8 mouse cellular contexts compared by ENCODE assay signal in the genomic region with DNA sequence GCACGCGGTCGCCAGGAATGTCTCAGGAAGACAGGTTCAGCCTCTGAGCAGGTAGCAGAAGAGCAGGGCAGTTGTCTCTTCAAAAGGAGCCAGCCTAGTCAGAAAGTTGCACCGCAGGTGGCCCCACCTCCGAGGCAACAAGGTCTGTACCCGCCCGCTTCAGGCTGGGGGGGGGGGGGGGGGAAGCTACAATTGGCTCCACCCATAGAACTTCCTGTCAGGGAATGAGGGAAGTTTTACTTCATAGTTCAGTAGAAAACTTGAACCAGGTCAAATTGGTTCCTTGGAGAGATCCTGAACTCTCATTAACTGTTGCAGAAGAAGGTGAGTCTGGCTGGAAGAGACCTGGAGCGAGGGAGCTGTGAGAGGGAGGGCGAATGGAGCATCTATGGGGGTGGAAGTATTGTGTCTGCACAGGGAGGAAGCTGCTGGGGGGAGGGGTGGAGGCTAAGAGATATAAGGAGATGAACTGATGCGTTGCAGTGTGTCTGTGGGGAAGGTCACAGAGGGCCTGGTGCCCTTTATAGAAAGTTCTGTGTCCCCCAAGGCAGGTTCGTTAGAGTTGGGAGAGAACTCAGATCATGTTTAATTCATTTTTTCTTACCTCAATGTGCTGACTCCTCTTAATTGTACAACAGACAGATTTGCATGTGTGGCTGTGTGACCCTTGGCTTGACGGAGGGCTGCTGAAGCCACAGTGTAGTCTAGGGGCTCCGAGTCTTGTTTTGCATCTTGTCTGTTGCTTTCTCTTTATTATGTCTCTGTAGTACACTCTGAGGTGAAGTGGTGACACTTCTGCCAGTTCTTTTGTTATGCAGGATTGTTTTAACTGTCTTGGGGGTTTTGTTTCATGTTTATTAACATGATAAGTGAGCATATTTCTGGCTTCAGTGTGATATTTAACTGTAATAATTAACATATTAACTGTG. TPM values are rescaled to one million over a fixed set of nuclear protein-coding genes. Genes with fewer than 3 reads are reported as not detected.
DNase-seq lines count a peak whose midpoint lies in the region; ATAC-seq and TF ChIP-seq lines count a peak whose summit lies in the region.

A gene (plus strand): TSS at position 199 of the 929 bp plus-strand sequence.

- POLR2A ChIA-PET in Patski (lab: Charles Lee) = no interaction called here

- H3K4me2 ChIP-seq in lung, embryonic 15.5 days = peak within 1 kb of the TSS; percentile 45

- WGBS in lung, embryonic 15.5 days = 29% methylated on average over 11 of the region's 13 CpGs

- peak within 1 kb of the TSS; percentile 32 for H3K4me3 ChIP-seq in lung, embryonic 15.5 days

- CTCF ChIA-PET in Patski (lab: Charles Lee) = interaction anchor here (1.0 kb wide), 1 partner anchor 31 kb away, joined by 3 read pairs; no protein-coding TSS in a partner anchor

- no peaks in the 10 kb centered on the region for H3K36me3 ChIP-seq in lung, embryonic 15.5 days

- no peak within 1 kb of the TSS for H3K27ac ChIP-seq in lung, embryonic 15.5 days

- no peaks in the 10 kb centered on the region for H3K27me3 ChIP-seq in Patski
- no peaks in the 10 kb centered on the region for H3K27me3 ChIP-seq in lung, embryonic 15.5 days

- 0 out of 2 replicates have a peak within 1 kb of the TSS, but pooled peaks have one; percentile 19 for H3K9ac ChIP-seq in lung, embryonic 15.5 days

- DNase-seq in 3T3-L1 (ENCODE audit: low read depth, low spot score) (peak; percentile 53), Patski (ENCODE audit: low read depth, low spot score) (peak; percentile 10)
- DNase-seq in forelimb bud, embryonic 11.5 days (ENCODE audit: low read depth, low spot score) = peak; percentile 12
- peak; percentile 72 for DNase-seq in kidney, adult 18-20 months
- peak; percentile 27 for DNase-seq in retina, embryonic 14.5 days (ENCODE audit: low spot score)

- ATAC-seq in Patski = no peak
- ATAC-seq in lung, embryonic 15.5 days (ENCODE audit: borderline replicate concordance, extremely low read depth, low FRiP score, low TSS enrichment) = no peak
- ATAC-seq in frontal cortex, adult (ENCODE audit: low TSS enrichment) = no peak
- no peak for ATAC-seq in cerebellum, adult (ENCODE audit: insufficient number of reproducible peaks, low FRiP score, low TSS enrichment)

- TF ChIP-seq CTCF in Patski (IDR thresholded peaks at IDR 0.05) = no peak

- H3K9me3 ChIP-seq in lung, embryonic 15.5 days = no peaks in the 10 kb centered on the region

- in situ Hi-C loops in Patski (cut with MboI; ENCODE audit: low pct_unique_long_range_greater_than_20kb) = no loop called here

- no peaks in the 10 kb centered on the region for H3K4me1 ChIP-seq in lung, embryonic 15.5 days

RNA-seq across cellular contexts. Expression of the gene that starts here (rescaled TPM):
- polyA plus RNA-seq in Patski (2021) = 20.6 TPM
- polyA plus RNA-seq in lung, embryonic 15.5 days (2015; fragmentation: Nextera tagmentation; extraction: Ambion mirVana) = 16.1 and 16.2 TPM in 2 replicates

Comparison
In these comparisons a context has a peak if more than half of its experiments do, and no peak if none do; other contexts are left out.
1. DNase-seq: peak in every context shown above with its lines; median percentile 72 in kidney, adult 18-20 months; 53 in 3T3-L1; 27 in retina, embryonic 14.5 days; 12 in forelimb bud, embryonic 11.5 days; 10 in Patski.